Mouse (Mus musculus) MEL (cell line): ENCODE results near the gene Cd300ld3. TPM values are rescaled to one million over a fixed set of nuclear protein-coding genes. Genes with fewer than 3 reads are reported as not detected.

Experiments
- DNase-seq: peaks from one replicate; pipeline ENCODE4 v3.0.0; 2011; ENCODE audit warnings: low read depth, low spot score
- H3K27ac ChIP-seq: 2 replicates; pipeline ENCODE4 v1.5.1; 2012; ENCODE audit warnings: low read depth, mild to moderate bottlenecking, control low read depth, low read length, moderate library complexity; ENCODE audit not compliant: control insufficient read depth
- H3K27me3 ChIP-seq, 2 experiments: fragments of 150-350 bp in 1 of 2; sonication (generic) in 1 of 2; 2 replicates each; pipeline ENCODE4 v1.6.1; 2012; ENCODE audit warnings: low read length in 2 of 2, mild to moderate bottlenecking in 2 of 2, improper control_type of control experiment in 1 of 2, moderate library complexity in 1 of 2; ENCODE audit not compliant: insufficient read depth in 2 of 2, control insufficient read depth in 1 of 2
- H3K36me3 ChIP-seq, 2 experiments: 2 replicates each; pipeline ENCODE4 v1.6.1; 2012 to 2014; ENCODE audit warnings: low read length in 2 of 2, improper control_type of control experiment in 1 of 2, inconsistent platforms in 1 of 2, mild to moderate bottlenecking in 1 of 2; ENCODE audit not compliant: insufficient read depth in 2 of 2, control insufficient read depth in 1 of 2
- H3K4me1 ChIP-seq, 2 experiments: fragments of 150-350 bp in 1 of 2; sonication (generic) in 1 of 2; 2 replicates each; pipeline ENCODE4 v1.6.1; 2012; ENCODE audit warnings: low read length in 2 of 2, improper control_type of control experiment in 1 of 2, mild to moderate bottlenecking in 1 of 2; ENCODE audit not compliant: insufficient read depth in 2 of 2, control insufficient read depth in 1 of 2
- H3K4me3 ChIP-seq, 2 experiments: fragments of 150-350 bp in 1 of 2; sonication (generic) in 1 of 2; 2 replicates each; pipeline ENCODE4 v1.5.1; 2012; ENCODE audit warnings: low read depth in 2 of 2, low read length in 2 of 2, mild to moderate bottlenecking in 2 of 2, moderate library complexity in 2 of 2, control low read depth in 1 of 2, improper control_type of control experiment in 1 of 2; ENCODE audit not compliant: control insufficient read depth in 1 of 2, insufficient read depth in 1 of 2
- H3K79me2 ChIP-seq: 2 replicates; pipeline ENCODE4 v1.6.1; 2012; ENCODE audit warnings: mild to moderate bottlenecking, low read length, moderate library complexity; ENCODE audit not compliant: control insufficient read depth, poor library complexity, insufficient read depth
- H3K9ac ChIP-seq: 2 replicates; pipeline ENCODE4 v1.6.1; 2012; ENCODE audit warnings: low read depth, mild to moderate bottlenecking, control low read depth, low read length, moderate library complexity; ENCODE audit not compliant: control insufficient read depth, poor library complexity, severe bottlenecking
- H3K9me3 ChIP-seq: fragments of 150-350 bp; sonication (generic); replicated peaks from 2 replicates; pipeline ENCODE4 v1.6.1; 2012; ENCODE audit warnings: mild to moderate bottlenecking, low read length, improper control_type of control experiment, moderate library complexity; ENCODE audit not compliant: insufficient read depth
- BHLHE40 ChIP-seq: IDR thresholded peaks from 2 replicates; pipeline ENCODE4 v1.6.1; 2012; ENCODE audit warnings: low read depth, mild to moderate bottlenecking, inconsistent platforms, low read length, improper control_type of control experiment, borderline replicate concordance
- CHD2 ChIP-seq: IDR thresholded peaks from 2 replicates; pipeline ENCODE4 v1.6.1; 2011; ENCODE audit warnings: low read length, improper control_type of control experiment
- CTCF ChIP-seq, 3 experiments: IDR thresholded peaks in 2 of 3; conservative IDR thresholded peaks in 1 of 3; 2 replicates each; pipeline ENCODE4 v1.5.1; 2011 to 2012; ENCODE audit warnings: low read length in 3 of 3, low read depth in 2 of 3, mild to moderate bottlenecking in 2 of 3, improper control_type of control experiment in 1 of 3, inconsistent platforms in 1 of 3, mixed read lengths in 1 of 3, moderate library complexity in 1 of 3; ENCODE audit not compliant: control insufficient read depth in 1 of 3, insufficient read depth in 1 of 3, poor library complexity in 1 of 3, severe bottlenecking in 1 of 3
- E2F4 ChIP-seq: IDR thresholded peaks from 2 replicates; pipeline ENCODE4 v1.6.1; 2011; ENCODE audit warnings: low read depth, low read length, improper control_type of control experiment, borderline replicate concordance
- ELF1 ChIP-seq: IDR thresholded peaks from 2 replicates; pipeline ENCODE4 v1.6.1; 2014; ENCODE audit warnings: low read depth, mild to moderate bottlenecking, inconsistent platforms, low read length, improper control_type of control experiment, moderate library complexity
- ETS1 ChIP-seq: IDR thresholded peaks from 2 replicates; pipeline ENCODE4 v1.6.1; 2012; ENCODE audit warnings: low read depth, mild to moderate bottlenecking, inconsistent platforms, low read length, improper control_type of control experiment, moderate library complexity
- GABPA ChIP-seq: IDR thresholded peaks from 2 replicates; pipeline ENCODE4 v1.6.1; 2012; ENCODE audit warnings: low read depth, mild to moderate bottlenecking, inconsistent platforms, low read length, improper control_type of control experiment, moderate library complexity
- GATA1 ChIP-seq: IDR thresholded peaks from 2 replicates; pipeline ENCODE4 v1.6.1; 2011; ENCODE audit warnings: low read depth, low read length, improper control_type of control experiment
- HCFC1 ChIP-seq: IDR thresholded peaks from 2 replicates; pipeline ENCODE4 v1.6.1; 2012; ENCODE audit warnings: low read depth, mild to moderate bottlenecking, inconsistent platforms, low read length, improper control_type of control experiment, moderate library complexity
- JUND ChIP-seq: IDR thresholded peaks from 2 replicates; pipeline ENCODE4 v1.6.1; 2011; ENCODE audit warnings: low read depth, mild to moderate bottlenecking, improper control_type of control experiment, low read length
- KAT2A ChIP-seq: conservative IDR thresholded peaks from 2 replicates; pipeline ENCODE4 v1.6.1; 2012; ENCODE audit warnings: low read depth, low read length, improper control_type of control experiment, inconsistent platforms
- MAFK ChIP-seq: IDR thresholded peaks from 2 replicates; pipeline ENCODE4 v1.6.1; 2011; ENCODE audit warnings: low read depth, mild to moderate bottlenecking, low read length, improper control_type of control experiment, borderline replicate concordance
- MAZ ChIP-seq: IDR thresholded peaks from 2 replicates; pipeline ENCODE4 v1.6.1; 2012; ENCODE audit warnings: low read depth, mild to moderate bottlenecking, inconsistent platforms, low read length, improper control_type of control experiment
- MEF2A ChIP-seq: IDR thresholded peaks from 2 replicates; pipeline ENCODE4 v1.6.1; 2014; ENCODE audit warnings: low read depth, mild to moderate bottlenecking, inconsistent platforms, low read length, improper control_type of control experiment; ENCODE audit not compliant: poor library complexity, insufficient replicate concordance, severe bottlenecking; ENCODE audit errors: extremely low read depth
- MYB ChIP-seq: IDR thresholded peaks from 2 replicates; pipeline ENCODE4 v1.6.1; 2011; ENCODE audit warnings: mild to moderate bottlenecking, low read depth, low read length, improper control_type of control experiment
- MYC ChIP-seq: IDR thresholded peaks from 2 replicates; pipeline ENCODE4 v1.6.1; 2011; ENCODE audit warnings: low read depth, mild to moderate bottlenecking, low read length, improper control_type of control experiment, moderate library complexity
- NELFE ChIP-seq: IDR thresholded peaks from 2 replicates; pipeline ENCODE4 v1.6.1; 2011; ENCODE audit warnings: low read depth, low read length, improper control_type of control experiment
- POLR2AphosphoS5 ChIP-seq: IDR thresholded peaks from 2 replicates; pipeline ENCODE4 v1.6.1; 2012; ENCODE audit warnings: low read depth, borderline replicate concordance, mild to moderate bottlenecking, inconsistent platforms, low read length, moderate library complexity, mixed read lengths
- SIN3A ChIP-seq: IDR thresholded peaks from 2 replicates; pipeline ENCODE4 v1.6.1; 2012; ENCODE audit warnings: low read length, improper control_type of control experiment, inconsistent platforms
- SMC3 ChIP-seq: IDR thresholded peaks from 2 replicates; pipeline ENCODE4 v1.6.1; 2011; ENCODE audit warnings: low read depth, low read length, improper control_type of control experiment
- UBTF ChIP-seq: IDR thresholded peaks from 2 replicates; pipeline ENCODE4 v1.6.1; 2012; ENCODE audit warnings: low read depth, mild to moderate bottlenecking, inconsistent platforms, low read length, improper control_type of control experiment, moderate library complexity, borderline replicate concordance; ENCODE audit not compliant: insufficient read depth
- ZKSCAN1 ChIP-seq: IDR thresholded peaks from 2 replicates; pipeline ENCODE4 v1.6.1; 2012; ENCODE audit warnings: low read depth, mild to moderate bottlenecking, inconsistent platforms, low read length, improper control_type of control experiment, moderate library complexity
- ZMIZ1 ChIP-seq: IDR thresholded peaks from 2 replicates; pipeline ENCODE4 v1.6.1; 2012; ENCODE audit warnings: low read depth, mild to moderate bottlenecking, inconsistent platforms, low read length, improper control_type of control experiment, moderate library complexity
- polyA plus RNA-seq, 2 experiments: library from polyadenylated mRNA; stranded (reverse) in 1 of 2; unstranded in 1 of 2; fragments of >175 nt in 1 of 2; fragments of >200 nt in 1 of 2; gene quantifications; 2 replicates each; pipeline versions ENCODE4 v1.2.1 to v1.2.4; 2012; ENCODE audit warnings: low replicate concordance in 2 of 2, low read depth in 1 of 2; ENCODE audit not compliant: insufficient read length in 2 of 2, insufficient read depth in 1 of 2, missing spikeins in 1 of 2
- total RNA-seq: library from RNA; depleted of rRNA; stranded (reverse); fragments of 300-350 nt; gene quantifications from 2 replicates; pipeline ENCODE4 v1.2.3, GENCODE M21; 2012

Cd300ld3 gene
- total and polyA plus RNA-seq, 3 experiments: not detected

DNA sequence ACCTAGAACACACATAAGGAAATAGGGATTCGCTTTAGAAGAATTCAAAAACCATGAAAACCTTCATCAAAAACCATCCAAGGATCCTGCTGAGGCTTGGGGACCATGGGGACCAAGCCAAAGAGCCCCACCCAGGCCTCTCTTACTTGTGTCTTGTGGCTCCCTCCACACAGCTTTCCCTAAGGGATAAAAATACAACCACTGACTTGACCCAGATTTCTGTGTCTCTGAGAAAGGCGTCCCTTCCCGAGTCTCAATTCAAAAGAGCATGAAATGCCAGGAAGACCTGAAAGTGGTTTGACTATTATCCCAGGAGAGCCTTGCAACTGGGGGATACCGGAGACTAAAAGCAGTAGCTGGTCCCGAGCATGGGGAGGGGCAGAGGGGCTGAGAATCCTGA is 24.8 kb upstream of the Cd300ld3 start:
- no peaks in the 10 kb centered on the region for H3K79me2 ChIP-seq
- H3K4me3 ChIP-seq: no peak overlapping the region
- no peak overlapping the region for H3K27ac ChIP-seq
- peaks cover 0 to 6% of the 10 kb centered on the region in 2 experiments; a peak in 1 of 4 replicates for H3K36me3 ChIP-seq
- TF ChIP-seq E2F4: no peak
- TF ChIP-seq MYB: no peak
- TF ChIP-seq CHD2: no peak
- no peak for TF ChIP-seq ELF1
- TF ChIP-seq GATA1: no peak
- TF ChIP-seq JUND: no peak
- TF ChIP-seq KAT2A: no peak
- TF ChIP-seq GABPA: no peak
- TF ChIP-seq SMC3: no peak
- TF ChIP-seq UBTF: no peak
- no peak for TF ChIP-seq MAZ
- no peak for TF ChIP-seq HCFC1
- TF ChIP-seq MYC: no peak
- TF ChIP-seq ZKSCAN1: no peak
- TF ChIP-seq CTCF (IDR thresholded peaks at IDR 0.05 in 2 of 3, conservative IDR thresholded peaks at IDR 0.05 in 1 of 3; ENCODE audit: control insufficient read depth in 1 of 3, insufficient read depth in 1 of 3, low read depth in 2 of 3, low read length in 3 of 3, poor library complexity in 1 of 3, severe bottlenecking in 1 of 3): no peak
- no peak for TF ChIP-seq MEF2A
- no peak for TF ChIP-seq ZMIZ1
- no peak for TF ChIP-seq MAFK
- no peak for TF ChIP-seq BHLHE40
- H3K27me3 ChIP-seq: no peaks in the 10 kb centered on the region
- no peaks in the 10 kb centered on the region for H3K9me3 ChIP-seq
- H3K9ac ChIP-seq: no peak overlapping the region
- H3K4me1 ChIP-seq: peaks cover 0 to 10% of the 10 kb centered on the region in 2 experiments; a peak in 2 of 4 replicates
- DNase-seq: no peak

DNA sequence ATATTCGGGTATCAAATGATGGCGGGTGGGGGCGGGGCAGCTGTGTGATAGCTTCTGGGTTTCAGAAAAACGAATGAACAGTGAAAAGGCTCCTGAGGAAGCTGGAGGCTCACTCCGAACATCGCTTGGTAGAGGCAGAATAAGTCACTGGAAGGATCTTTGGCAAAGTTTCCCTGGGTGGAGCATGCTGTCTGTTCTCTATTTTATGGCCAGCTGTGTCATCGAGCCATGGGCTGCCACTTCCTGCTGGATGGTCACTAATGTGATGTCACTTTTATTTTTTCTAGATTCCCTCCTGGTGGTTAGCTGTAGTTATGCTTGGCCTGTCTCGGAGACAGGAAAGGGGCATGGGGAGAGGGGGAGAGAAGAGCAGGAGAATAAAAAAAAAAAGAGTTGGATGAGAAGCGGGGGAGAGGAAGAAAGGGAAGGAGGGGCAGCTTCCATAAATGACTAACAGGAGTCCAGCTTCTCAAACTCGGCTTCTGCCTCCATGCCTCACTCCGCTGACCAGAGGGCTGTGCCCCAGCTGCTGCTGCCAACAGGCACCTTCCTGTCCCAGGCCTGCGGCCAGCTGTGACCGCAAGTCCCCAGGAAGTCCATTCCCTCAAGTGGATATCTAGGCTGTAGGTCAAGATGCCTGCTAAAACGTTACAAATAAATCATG is 23.6 kb upstream of the Cd300ld3 start:
- H3K9me3 ChIP-seq: no peaks in the 10 kb centered on the region
- H3K36me3 ChIP-seq: peaks cover 0 to 6% of the 10 kb centered on the region in 2 experiments; a peak in 1 of 4 replicates
- no peak overlapping the region for H3K4me3 ChIP-seq
- TF ChIP-seq ZKSCAN1: no peak
- no peak for TF ChIP-seq GATA1
- TF ChIP-seq ETS1: no peak
- TF ChIP-seq MAZ: no peak
- no peak for TF ChIP-seq SIN3A
- TF ChIP-seq NELFE: no peak
- no peak for TF ChIP-seq POLR2AphosphoS5
- TF ChIP-seq ZMIZ1: no peak
- H3K9ac ChIP-seq: no peak overlapping the region
- no peaks in the 10 kb centered on the region for H3K27me3 ChIP-seq
- H3K79me2 ChIP-seq: no peaks in the 10 kb centered on the region
- no peak for DNase-seq
- peaks cover 0 to 10% of the 10 kb centered on the region in 2 experiments; a peak in 2 of 4 replicates for H3K4me1 ChIP-seq
- no peak overlapping the region for H3K27ac ChIP-seq
